Mouse (Mus musculus) myocyte (in vitro differentiated cells): ENCODE measurements around the gene Ms4a10.

Source experiments
- CEBPB ChIP-seq: IDR thresholded peaks from 2 replicates; pipeline ENCODE4 v1.6.1; 2011; ENCODE audit warnings: mild to moderate bottlenecking, moderate library complexity; ENCODE audit not compliant: poor library complexity, insufficient read depth, severe bottlenecking
- E2F4 ChIP-seq: IDR thresholded peaks from one replicate; pipeline ENCODE4 v1.6.1; 2011; ENCODE audit warnings: mild to moderate bottlenecking, control low read depth, moderate library complexity; ENCODE audit not compliant: insufficient read depth
- MAX ChIP-seq: IDR thresholded peaks from one replicate; pipeline ENCODE4 v1.6.1; 2011; ENCODE audit warnings: low read depth, mild to moderate bottlenecking, control low read depth
- MYOD1 ChIP-seq, 3 experiments: IDR thresholded peaks; one replicate each; pipeline ENCODE4 v1.6.1; 2011; ENCODE audit warnings: control low read depth in 2 of 3, low read depth in 2 of 3, mild to moderate bottlenecking in 2 of 3, moderate library complexity in 1 of 3; ENCODE audit not compliant: insufficient read length in 2 of 3, control insufficient read depth in 1 of 3
- MYOG ChIP-seq, 3 experiments: IDR thresholded peaks; one replicate each; pipeline ENCODE4 v1.6.1; 2011; ENCODE audit warnings: control low read depth in 2 of 3, low read depth in 2 of 3, mild to moderate bottlenecking in 2 of 3; ENCODE audit not compliant: insufficient read length in 2 of 3, control insufficient read depth in 1 of 3, insufficient read depth in 1 of 3
- POLR2A ChIP-seq: IDR thresholded peaks from one replicate; pipeline ENCODE4 v1.6.1; 2011; ENCODE audit warnings: low read depth, mild to moderate bottlenecking, control low read depth, moderate library complexity; ENCODE audit not compliant: insufficient read length
- POLR2AphosphoS2 ChIP-seq: IDR thresholded peaks from one replicate; pipeline ENCODE4 v1.6.1; 2011; ENCODE audit warnings: low read depth, control low read depth; ENCODE audit not compliant: insufficient read length
- REST ChIP-seq: IDR thresholded peaks from one replicate; pipeline ENCODE4 v1.6.1; 2011; ENCODE audit warnings: mild to moderate bottlenecking, control low read depth, moderate library complexity; ENCODE audit not compliant: insufficient read depth, insufficient read length
- SRF ChIP-seq: IDR thresholded peaks from one replicate; pipeline ENCODE4 v1.6.1; 2011; ENCODE audit warnings: low read depth; ENCODE audit not compliant: control insufficient read depth, insufficient read length
- TCF12 ChIP-seq: IDR thresholded peaks from one replicate; pipeline ENCODE4 v1.6.1; 2011; ENCODE audit warnings: mild to moderate bottlenecking, control low read depth; ENCODE audit not compliant: poor library complexity, insufficient read depth, severe bottlenecking
- TCF3 ChIP-seq: IDR thresholded peaks from one replicate; pipeline ENCODE4 v1.6.1; 2011; ENCODE audit warnings: low read depth, control low read depth; ENCODE audit not compliant: insufficient read length
- USF1 ChIP-seq: IDR thresholded peaks from one replicate; pipeline ENCODE4 v1.6.1; 2011; ENCODE audit warnings: low read depth, mild to moderate bottlenecking, control low read depth, moderate library complexity

GRCm38 (mm10) chr19:10943955-10944354 is 30.5 kb downstream of the Ms4a10 start:
- no peak for TF ChIP-seq MAX
- TF ChIP-seq TCF12 = no peak
- TF ChIP-seq POLR2AphosphoS2 = no peak
- no peak for TF ChIP-seq MYOD1 (IDR thresholded peaks at IDR 0.05; ENCODE audit: control insufficient read depth in 1 of 3, insufficient read length in 2 of 3, low read depth in 2 of 3)
- TF ChIP-seq USF1 = no peak
- no peak for TF ChIP-seq E2F4
- TF ChIP-seq TCF3 = no peak
- TF ChIP-seq POLR2A = no peak
- no peak for TF ChIP-seq REST
- no peak for TF ChIP-seq SRF
- no peak for TF ChIP-seq MYOG (IDR thresholded peaks at IDR 0.05; ENCODE audit: control insufficient read depth in 1 of 3, insufficient read depth in 1 of 3, insufficient read length in 2 of 3, low read depth in 2 of 3)
- no peak for TF ChIP-seq CEBPB
